Mouse (Mus musculus) kidney, embryonic 14.5 days (tissue): ENCODE measurements at regions not wholly inside any gene's neighbourhood (a gene's known extent, or its start where the extent isn't known, plus 50 kb on each side); places are given as distances from the start of the nearest gene placed in this dataset.

Source experiments
- ATAC-seq: fragments of 200-750 bp; cut with Nextera tagmentation; 2 replicates; pipeline ENCODE4 v1.8.0; 2017; ENCODE audit warnings: moderate number of reproducible peaks, mild to moderate bottlenecking, moderate TSS enrichment, moderate library complexity; ENCODE audit not compliant: low FRiP score, low TSS enrichment
- H3K27ac ChIP-seq: fragments of 300-500 bp; sonication (generic); 2 replicates; pipeline ENCODE4 v1.5.1; 2014; ENCODE audit warnings: low read depth, mild to moderate bottlenecking, low read length, moderate library complexity, mixed read lengths
- H3K27me3 ChIP-seq: fragments of 300-500 bp; sonication (generic); 2 replicates; pipeline ENCODE4 v1.6.1; 2014; ENCODE audit warnings: mild to moderate bottlenecking, low read length; ENCODE audit not compliant: control insufficient read depth, insufficient read depth
- H3K36me3 ChIP-seq: fragments of 300-500 bp; sonication (generic); 2 replicates; pipeline ENCODE4 v1.6.1; 2014; ENCODE audit warnings: low read length, mixed read lengths; ENCODE audit not compliant: control insufficient read depth, insufficient read depth
- H3K4me1 ChIP-seq: fragments of 300-500 bp; sonication (generic); 2 replicates; pipeline ENCODE4 v1.6.1; 2014; ENCODE audit warnings: low read length, mixed read lengths; ENCODE audit not compliant: control insufficient read depth, insufficient read depth
- H3K4me2 ChIP-seq: fragments of 300-500 bp; sonication (generic); replicated peaks from 2 replicates; pipeline ENCODE4 v1.6.1; 2014; ENCODE audit warnings: low read depth, mild to moderate bottlenecking, low read length
- H3K4me3 ChIP-seq: fragments of 300-500 bp; sonication (generic); 2 replicates; pipeline ENCODE4 v1.5.1; 2014; ENCODE audit warnings: mild to moderate bottlenecking, low read length
- H3K9ac ChIP-seq: fragments of 300-500 bp; sonication (generic); 2 replicates; pipeline ENCODE4 v1.6.1; 2014; ENCODE audit warnings: low read depth, mild to moderate bottlenecking, low read length, moderate library complexity
- H3K9me3 ChIP-seq: fragments of 300-500 bp; sonication (generic); 2 replicates; pipeline ENCODE4 v1.6.1; 2016; ENCODE audit warnings: low read length; ENCODE audit not compliant: control insufficient read depth
- WGBS: fragments of 180-500 bp; shearing (Covaris S2); extraction: QIAGEN DNeasy Blood & Tissue Kit; methylation state at CpG from one replicate; pipeline ENCODE4 v1.1.7; 2014; 5-methylcytosine and 5-hydroxymethylcytosine counted together

DNA sequence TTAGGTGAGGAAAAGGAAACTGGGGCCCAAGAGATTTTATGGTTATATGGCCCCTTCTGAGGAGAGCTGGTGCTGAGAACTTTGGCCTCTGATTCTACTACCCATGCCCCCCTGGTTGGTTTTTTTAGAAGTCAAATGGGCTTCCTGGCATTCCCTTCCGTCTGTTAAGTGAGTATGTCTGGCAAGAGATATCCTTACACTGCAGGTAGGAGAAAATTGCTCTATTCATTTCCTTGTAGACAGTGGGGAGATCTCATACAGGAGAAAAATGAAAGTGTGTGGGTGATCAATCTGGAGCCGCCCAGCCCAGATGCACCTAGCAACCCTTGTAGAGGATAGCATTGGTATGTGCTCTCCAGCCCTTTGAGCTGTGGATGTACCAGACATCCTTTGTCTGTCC, 418.5 kb downstream of the Adra2a start:
- no peaks in the 10 kb centered on the region for H3K4me1 ChIP-seq
- H3K9ac ChIP-seq, result no peak overlapping the region
- no peak overlapping the region for H3K4me2 ChIP-seq
- H3K27me3 ChIP-seq, result no peaks in the 10 kb centered on the region
- no peak overlapping the region for H3K4me3 ChIP-seq
- no peaks in the 10 kb centered on the region for H3K9me3 ChIP-seq
- 80% methylated on average over 2 of the region's 2 CpGs for WGBS
- no peak overlapping the region for H3K27ac ChIP-seq
- no peak for ATAC-seq
- no peaks in the 10 kb centered on the region for H3K36me3 ChIP-seq

DNA sequence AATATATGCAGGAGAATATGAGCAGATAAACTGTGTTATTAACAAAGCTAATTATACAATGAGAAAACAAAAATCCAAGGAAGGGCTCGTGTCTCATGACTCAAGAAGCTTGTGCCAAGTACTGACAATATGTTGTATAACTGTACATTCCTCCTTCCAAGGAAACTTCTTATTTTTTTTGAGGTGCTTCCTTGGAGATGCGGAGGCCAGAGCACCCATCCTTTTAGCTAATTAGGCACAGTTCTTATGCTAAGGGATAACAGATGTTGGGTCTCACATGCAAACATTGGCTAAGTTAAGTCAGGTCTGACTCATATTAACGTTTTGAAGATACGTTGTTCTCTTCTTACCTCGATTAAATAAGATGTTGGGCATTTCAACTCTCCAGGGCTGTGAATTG, 426.1 kb downstream of the Adra2a start:
- no peaks in the 10 kb centered on the region for H3K4me1 ChIP-seq
- WGBS, result 86% methylated on average over 5 of the region's 5 CpGs
- no peaks in the 10 kb centered on the region for H3K36me3 ChIP-seq
- H3K27me3 ChIP-seq, result no peaks in the 10 kb centered on the region
- H3K4me3 ChIP-seq, result no peak overlapping the region
- no peak overlapping the region for H3K4me2 ChIP-seq
- H3K9me3 ChIP-seq, result no peaks in the 10 kb centered on the region
- no peak for ATAC-seq
- no peak overlapping the region for H3K9ac ChIP-seq
- H3K27ac ChIP-seq, result no peak overlapping the region

DNA sequence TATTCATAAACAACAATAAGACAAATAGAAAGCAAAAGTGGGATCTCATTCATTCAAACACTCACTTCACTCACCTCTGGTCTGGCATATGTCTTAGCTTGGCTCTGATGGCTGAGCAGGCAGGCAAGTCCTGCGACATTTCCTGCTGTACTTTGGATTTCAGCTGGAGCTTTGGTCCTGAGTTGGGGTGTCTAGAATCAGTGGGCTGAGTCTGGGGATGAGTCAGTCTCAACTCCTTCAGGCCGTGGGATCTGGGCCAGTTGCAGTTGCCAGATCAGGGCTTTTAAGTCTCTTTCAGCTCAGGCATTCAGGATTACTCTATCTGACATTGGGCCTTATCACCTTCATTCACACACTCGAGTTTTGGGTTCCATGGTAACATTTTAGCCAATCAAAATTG, 454.1 kb downstream of the Adra2a start:
- no peak overlapping the region for H3K4me2 ChIP-seq
- H3K9me3 ChIP-seq, result no peaks in the 10 kb centered on the region
- no peaks in the 10 kb centered on the region for H3K4me1 ChIP-seq
- 72% methylated on average over 3 of the region's 3 CpGs for WGBS
- no peaks in the 10 kb centered on the region for H3K27me3 ChIP-seq
- no peak for ATAC-seq
- H3K27ac ChIP-seq, result no peak overlapping the region
- no peak overlapping the region for H3K4me3 ChIP-seq
- no peaks in the 10 kb centered on the region for H3K36me3 ChIP-seq
- no peak overlapping the region for H3K9ac ChIP-seq

DNA sequence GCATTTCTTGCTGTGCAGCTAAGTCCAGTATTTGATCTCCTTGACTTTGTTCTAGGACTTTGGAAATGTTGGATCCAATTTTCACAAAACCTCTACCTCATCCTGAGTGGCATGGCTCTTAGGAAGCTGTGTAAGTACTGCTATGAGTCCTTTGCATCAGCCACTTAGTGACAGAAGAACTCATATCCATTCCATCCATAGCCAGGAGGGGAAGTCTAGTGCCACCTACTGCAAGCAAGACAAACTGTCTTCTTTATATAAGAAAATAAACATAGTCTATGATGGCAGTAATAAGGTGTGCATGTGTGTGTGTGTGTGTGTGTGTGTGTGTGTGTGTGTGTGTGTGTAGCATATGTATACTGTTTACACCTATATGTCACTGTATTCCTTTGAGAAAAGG, 489.9 kb downstream of the Adra2a start:
- ATAC-seq, result no peak
- H3K27me3 ChIP-seq, result no peaks in the 10 kb centered on the region

DNA sequence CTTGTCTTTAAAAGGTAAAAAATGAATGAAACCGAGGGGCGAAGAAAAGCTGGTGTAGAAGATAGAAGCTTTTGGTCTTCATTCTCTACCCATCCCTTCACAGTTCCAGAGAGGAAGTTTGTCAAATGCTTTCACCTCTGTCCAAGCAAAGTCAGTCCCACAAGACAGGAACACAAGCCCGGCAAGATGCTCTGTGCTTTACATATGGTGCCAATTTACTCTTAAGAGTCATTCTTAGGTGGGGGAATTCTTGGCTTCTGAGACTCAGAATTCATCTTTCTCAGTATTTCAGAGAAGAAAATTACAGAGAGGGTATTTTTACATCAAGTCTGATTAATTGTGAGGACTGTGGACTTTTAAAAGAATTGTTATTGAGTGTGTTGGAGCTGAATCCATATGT, 511.4 kb downstream of the Adra2a start:
- no peaks in the 10 kb centered on the region for H3K9me3 ChIP-seq
- no peak for ATAC-seq
- H3K4me3 ChIP-seq, result no peak overlapping the region
- H3K27me3 ChIP-seq, result no peaks in the 10 kb centered on the region
- WGBS, result 92% methylated on average over 3 of the region's 3 CpGs
- no peak overlapping the region for H3K9ac ChIP-seq
- H3K27ac ChIP-seq, result no peak overlapping the region
- no peak overlapping the region for H3K4me2 ChIP-seq
- H3K36me3 ChIP-seq, result no peaks in the 10 kb centered on the region
- no peaks in the 10 kb centered on the region for H3K4me1 ChIP-seq

More for the DNA sequence above, 489.9 kb downstream of the Adra2a start:
- Histone ChIP-seq H3K9me3 (no peaks in the 10 kb centered on the region), H3K27ac (no peak overlapping the region), H3K4me2 (no peak overlapping the region), H3K36me3 (no peaks in the 10 kb centered on the region), H3K4me3 (no peak overlapping the region), H3K9ac (no peak overlapping the region), H3K4me1 (no peaks in the 10 kb centered on the region)

DNA sequence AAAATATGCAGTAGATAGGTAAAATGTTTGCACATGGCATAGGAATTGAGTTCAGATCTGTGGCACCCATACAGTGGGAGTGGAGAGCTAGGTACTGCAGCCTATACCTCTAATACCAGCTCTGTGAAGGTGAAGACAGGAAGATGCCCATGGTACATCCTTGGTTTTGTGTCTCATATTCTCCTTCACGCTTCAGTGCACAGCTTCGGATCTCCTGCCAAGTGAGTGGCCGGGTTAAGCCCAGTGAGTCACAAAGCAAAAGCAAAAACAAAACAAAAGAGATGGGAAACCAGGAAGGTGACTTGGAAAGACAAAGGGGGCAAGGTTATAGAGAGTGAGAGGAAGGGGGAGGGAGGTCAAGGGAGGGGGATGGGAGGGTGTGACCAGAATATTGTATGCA, 514.0 kb downstream of the Adra2a start:
- Histone ChIP-seq H3K9me3 (no peaks in the 10 kb centered on the region), H3K27me3 (no peaks in the 10 kb centered on the region), H3K9ac (no peak overlapping the region), H3K4me3 (no peak overlapping the region), H3K4me2 (no peak overlapping the region), H3K4me1 (no peaks in the 10 kb centered on the region), H3K27ac (no peak overlapping the region), H3K36me3 (no peaks in the 10 kb centered on the region)
- 58% methylated on average over 3 of the region's 3 CpGs for WGBS
- ATAC-seq, result no peak

DNA sequence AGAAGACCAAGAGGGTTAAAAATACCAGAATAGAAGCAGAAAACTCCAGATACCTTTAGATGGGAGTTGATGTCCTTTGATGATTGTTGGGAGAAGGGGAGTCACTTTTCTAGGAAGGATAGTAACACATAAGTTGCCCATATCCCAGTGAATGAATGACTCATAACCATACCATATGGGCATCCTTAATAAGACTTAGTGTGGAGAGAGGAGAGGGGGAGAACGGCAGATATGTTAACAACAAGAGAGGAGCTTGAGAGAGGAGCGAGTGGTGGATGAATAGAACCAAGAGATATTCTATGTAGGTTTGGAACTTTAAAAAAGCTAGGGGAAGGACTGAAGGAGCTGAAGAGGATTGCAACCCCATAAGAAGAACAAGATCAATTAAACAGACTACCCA, 539.6 kb downstream of the Adra2a start:
- Histone ChIP-seq H3K36me3 (no peaks in the 10 kb centered on the region), H3K4me1 (no peaks in the 10 kb centered on the region), H3K27ac (no peak overlapping the region), H3K9ac (no peak overlapping the region), H3K9me3 (no peaks in the 10 kb centered on the region), H3K27me3 (no peaks in the 10 kb centered on the region), H3K4me3 (no peak overlapping the region), H3K4me2 (no peak overlapping the region)
- ATAC-seq, result no peak
- 96% methylated on average over 2 of the region's 2 CpGs for WGBS

DNA sequence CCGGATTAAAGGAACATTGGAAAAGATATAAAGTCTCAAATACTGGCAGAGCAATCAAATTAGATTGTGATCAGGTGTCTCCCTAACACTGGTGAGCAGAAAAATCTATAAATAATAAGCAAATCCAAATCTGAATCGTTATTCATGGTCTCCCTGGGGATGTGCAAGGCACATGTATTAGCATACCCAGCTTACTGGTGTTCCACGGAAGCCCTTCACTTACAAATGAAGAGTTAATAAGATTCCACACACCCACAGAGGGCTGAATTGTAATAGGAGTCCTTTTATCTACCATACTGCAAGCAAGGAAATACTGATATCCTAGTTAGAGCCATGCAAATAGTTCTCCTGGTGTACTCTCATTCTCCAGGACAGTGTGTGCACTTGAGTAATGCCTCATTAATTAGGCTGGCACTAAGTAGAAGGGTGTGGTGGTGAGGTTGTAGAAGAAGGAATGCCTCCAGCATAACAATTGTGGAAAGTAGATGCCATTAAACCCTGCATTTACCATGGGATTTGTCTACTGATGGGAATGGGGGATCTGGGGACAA, 540.8 kb downstream of the Adra2a start:
- H3K36me3 ChIP-seq, result no peaks in the 10 kb centered on the region
- WGBS, result 63% methylated on average over 3 of the region's 3 CpGs
- no peak for ATAC-seq
- H3K9me3 ChIP-seq, result no peaks in the 10 kb centered on the region
- H3K27ac ChIP-seq, result no peak overlapping the region
- no peak overlapping the region for H3K4me3 ChIP-seq
- H3K4me2 ChIP-seq, result no peak overlapping the region
- H3K4me1 ChIP-seq, result no peaks in the 10 kb centered on the region
- no peaks in the 10 kb centered on the region for H3K27me3 ChIP-seq
- no peak overlapping the region for H3K9ac ChIP-seq

DNA sequence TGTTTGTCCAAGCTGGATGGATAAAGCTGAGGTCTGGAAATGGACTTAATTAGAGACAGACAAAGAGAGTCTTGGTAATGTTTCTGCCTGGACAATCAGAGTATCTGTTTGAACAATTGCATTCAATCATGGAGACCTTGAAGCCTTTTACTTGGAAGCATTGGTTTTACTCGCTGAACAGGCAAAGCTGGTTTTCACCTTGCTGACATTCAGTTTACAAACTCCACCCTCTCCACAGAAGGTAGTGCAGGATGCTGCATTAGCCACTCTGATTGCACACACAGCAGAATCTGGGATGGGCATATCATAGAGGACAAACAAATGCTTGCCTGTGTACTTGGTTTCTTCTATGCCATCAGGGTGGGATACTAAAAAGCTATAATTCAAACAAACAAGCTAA, 541.4 kb downstream of the Adra2a start:
- no peak overlapping the region for H3K4me2 ChIP-seq
- WGBS, result 69% methylated on average over 1 of the region's 1 CpGs
- ATAC-seq, result no peak
- no peak overlapping the region for H3K4me3 ChIP-seq
- no peaks in the 10 kb centered on the region for H3K27me3 ChIP-seq
- H3K36me3 ChIP-seq, result no peaks in the 10 kb centered on the region
- H3K4me1 ChIP-seq, result no peaks in the 10 kb centered on the region
- no peaks in the 10 kb centered on the region for H3K9me3 ChIP-seq
- H3K9ac ChIP-seq, result no peak overlapping the region
- H3K27ac ChIP-seq, result no peak overlapping the region

DNA sequence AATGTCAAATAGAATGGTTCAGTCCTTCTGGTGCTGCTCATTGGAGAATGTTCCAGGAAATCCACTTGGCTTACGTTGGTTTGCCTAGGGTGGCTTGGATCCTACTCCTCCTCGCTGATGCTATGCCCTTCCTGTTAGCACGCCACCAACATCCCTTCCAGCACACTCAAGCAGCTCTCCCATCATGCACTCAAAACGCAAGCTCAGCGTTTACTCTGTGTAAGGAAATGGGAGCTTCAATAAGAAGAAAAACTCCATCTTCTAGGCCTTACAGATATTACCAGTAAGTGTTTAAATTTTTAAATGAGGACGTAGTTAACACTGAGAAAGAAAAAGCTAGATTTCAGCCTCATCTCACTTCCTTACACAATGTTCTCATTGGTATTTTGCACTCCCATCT, 523.7 kb downstream of the Gpam start:
- Histone ChIP-seq H3K9me3 (no peaks in the 10 kb centered on the region), H3K27ac (no peak overlapping the region), H3K4me2 (no peak overlapping the region), H3K36me3 (no peaks in the 10 kb centered on the region), H3K4me1 (no peaks in the 10 kb centered on the region), H3K27me3 (no peaks in the 10 kb centered on the region), H3K4me3 (no peak overlapping the region), H3K9ac (no peak overlapping the region)
- 87% methylated on average over 6 of the region's 6 CpGs for WGBS
- ATAC-seq, result no peak
